Mouse (Mus musculus): Measurements from ENCODE around the gene Muc5ac.
"Not testable (repeated sequence)": the region's sequence is repeated elsewhere in the genome, so short reads cannot be mapped to it uniquely, and the experiment has no call there.

Muc5ac gene

GRCm38 (mm10) chr7:141788677-141789452 lies at the start of gene Muc5ac:
Gene Muc5ac (plus strand): TSS chr7:141788972.
- no peak for DNase-seq (ENCODE audit: low spot score)

GRCm38 (mm10) chr7:141747451-141748100 lies 41.2 kb upstream of the Muc5ac start:
- DNase-seq (ENCODE audit: low spot score) = no peak

GRCm38 (mm10) chr7:141752513-141752912 lies 36.3 kb upstream of the Muc5ac start:
- no peak for DNase-seq (ENCODE audit: low spot score)

GRCm38 (mm10) chr7:141755831-141756230 lies 32.9 kb upstream of the Muc5ac start:
- peak; percentile 72 for DNase-seq (ENCODE audit: low spot score)

GRCm38 (mm10) chr7:141758291-141758690 lies 30.5 kb upstream of the Muc5ac start:
- DNase-seq (ENCODE audit: low spot score) = no peak

- no peak for DNase-seq (ENCODE audit: low spot score)
These were observed 18.3 kb upstream of the Muc5ac start for GRCm38 (mm10) chr7:141770521-141770920.

- peak; percentile 87 for DNase-seq (ENCODE audit: low spot score)
These were observed 17.8 kb upstream of the Muc5ac start for GRCm38 (mm10) chr7:141770988-141771387.

- no peak for DNase-seq (ENCODE audit: low spot score)
These were observed 16.7 kb upstream of the Muc5ac start for GRCm38 (mm10) chr7:141772058-141772557.

- no peak for DNase-seq (ENCODE audit: low spot score)
These were observed 13.9 kb upstream of the Muc5ac start for GRCm38 (mm10) chr7:141774855-141775254.

- no peak for DNase-seq (ENCODE audit: low spot score)
These were observed 12.6 kb upstream of the Muc5ac start for GRCm38 (mm10) chr7:141776199-141776598.

GRCm38 (mm10) chr7:141794251-141794650 lies 5.5 kb downstream of the Muc5ac start:
- DNase-seq (ENCODE audit: low spot score) = no peak

- no peak for DNase-seq (ENCODE audit: low spot score)
These were observed 14.4 kb downstream of the Muc5ac start for GRCm38 (mm10) chr7:141803206-141803605.

- DNase-seq (ENCODE audit: low spot score) = no peak
These were observed 16.6 kb downstream of the Muc5ac start for GRCm38 (mm10) chr7:141805384-141805783.

GRCm38 (mm10) chr7:141807823-141808222 lies 19.1 kb downstream of the Muc5ac start:
- DNase-seq (ENCODE audit: low spot score) = not testable (repeated sequence)

GRCm38 (mm10) chr7:141809933-141810332 lies 21.2 kb downstream of the Muc5ac start:
- DNase-seq (ENCODE audit: low spot score) = not testable (repeated sequence)

GRCm38 (mm10) chr7:141813321-141813720 lies 24.5 kb downstream of the Muc5ac start:
- DNase-seq (ENCODE audit: low spot score) = no peak

GRCm38 (mm10) chr7:141815361-141815760 lies 26.6 kb downstream of the Muc5ac start:
- DNase-seq (ENCODE audit: low spot score) = no peak

- DNase-seq (ENCODE audit: low spot score) = no peak
These were observed 28.7 kb downstream of the Muc5ac start for GRCm38 (mm10) chr7:141817355-141818075.

- DNase-seq (ENCODE audit: low spot score) = no peak
These were observed 29.5 kb downstream of the Muc5ac start for GRCm38 (mm10) chr7:141818267-141818666.

- DNase-seq (ENCODE audit: low spot score) = no peak
These were observed 34.0 kb downstream of the Muc5ac start for GRCm38 (mm10) chr7:141822582-141823261.

- DNase-seq (ENCODE audit: low spot score) = no peak
These were observed 34.9 kb downstream of the Muc5ac start for GRCm38 (mm10) chr7:141823699-141824098.

GRCm38 (mm10) chr7:141824398-141824797 lies 35.6 kb downstream of the Muc5ac start:
- no peak for DNase-seq (ENCODE audit: low spot score)

All from c-Kit-positive CD71-positive TER-119-positive erythroid progenitor cells, embryonic 14.5 days (primary cell).